Mouse (Mus musculus) myocyte (in vitro differentiated cells): ENCODE results near the gene Plekhg4. TPM values are rescaled to one million over a fixed set of nuclear protein-coding genes. Genes with fewer than 3 reads are reported as not detected.

Source experiments
- H3K27me3 ChIP-seq: one replicate; pipeline ENCODE4 v1.6.1; 2011; ENCODE audit not compliant: control insufficient read depth, insufficient read depth, insufficient read length
- H3K36me3 ChIP-seq: one replicate; pipeline ENCODE4 v1.6.1; 2011; ENCODE audit not compliant: control insufficient read depth, insufficient read depth
- H3K4me2 ChIP-seq: one replicate; pipeline ENCODE4 v1.6.1; 2011; ENCODE audit warnings: low read depth, control low read depth
- H3K4me3 ChIP-seq: one replicate; pipeline ENCODE4 v1.5.1; 2011; ENCODE audit warnings: mild to moderate bottlenecking, control low read depth, moderate library complexity
- H3K79me2 ChIP-seq: one replicate; pipeline ENCODE4 v1.6.1; 2011; ENCODE audit not compliant: control insufficient read depth, insufficient read depth
- H3ac ChIP-seq: one replicate; pipeline ENCODE4 v1.6.1; 2011; ENCODE audit not compliant: control insufficient read depth, insufficient read length
- CEBPB ChIP-seq: IDR thresholded peaks from 2 replicates; pipeline ENCODE4 v1.6.1; 2011; ENCODE audit warnings: mild to moderate bottlenecking, moderate library complexity; ENCODE audit not compliant: poor library complexity, insufficient read depth, severe bottlenecking
- E2F4 ChIP-seq: IDR thresholded peaks from one replicate; pipeline ENCODE4 v1.6.1; 2011; ENCODE audit warnings: mild to moderate bottlenecking, control low read depth, moderate library complexity; ENCODE audit not compliant: insufficient read depth
- MAX ChIP-seq: IDR thresholded peaks from one replicate; pipeline ENCODE4 v1.6.1; 2011; ENCODE audit warnings: low read depth, mild to moderate bottlenecking, control low read depth
- MYOD1 ChIP-seq, 3 experiments: IDR thresholded peaks; one replicate each; pipeline ENCODE4 v1.6.1; 2011; ENCODE audit warnings: control low read depth in 2 of 3, low read depth in 2 of 3, mild to moderate bottlenecking in 2 of 3, moderate library complexity in 1 of 3; ENCODE audit not compliant: insufficient read length in 2 of 3, control insufficient read depth in 1 of 3
- MYOG ChIP-seq, 3 experiments: IDR thresholded peaks; one replicate each; pipeline ENCODE4 v1.6.1; 2011; ENCODE audit warnings: control low read depth in 2 of 3, low read depth in 2 of 3, mild to moderate bottlenecking in 2 of 3; ENCODE audit not compliant: insufficient read length in 2 of 3, control insufficient read depth in 1 of 3, insufficient read depth in 1 of 3
- POLR2A ChIP-seq: IDR thresholded peaks from one replicate; pipeline ENCODE4 v1.6.1; 2011; ENCODE audit warnings: low read depth, mild to moderate bottlenecking, control low read depth, moderate library complexity; ENCODE audit not compliant: insufficient read length
- POLR2AphosphoS2 ChIP-seq: IDR thresholded peaks from one replicate; pipeline ENCODE4 v1.6.1; 2011; ENCODE audit warnings: low read depth, control low read depth; ENCODE audit not compliant: insufficient read length
- REST ChIP-seq: IDR thresholded peaks from one replicate; pipeline ENCODE4 v1.6.1; 2011; ENCODE audit warnings: mild to moderate bottlenecking, control low read depth, moderate library complexity; ENCODE audit not compliant: insufficient read depth, insufficient read length
- SRF ChIP-seq: IDR thresholded peaks from one replicate; pipeline ENCODE4 v1.6.1; 2011; ENCODE audit warnings: low read depth; ENCODE audit not compliant: control insufficient read depth, insufficient read length
- TCF12 ChIP-seq: IDR thresholded peaks from one replicate; pipeline ENCODE4 v1.6.1; 2011; ENCODE audit warnings: mild to moderate bottlenecking, control low read depth; ENCODE audit not compliant: poor library complexity, insufficient read depth, severe bottlenecking
- TCF3 ChIP-seq: IDR thresholded peaks from one replicate; pipeline ENCODE4 v1.6.1; 2011; ENCODE audit warnings: low read depth, control low read depth; ENCODE audit not compliant: insufficient read length
- USF1 ChIP-seq: IDR thresholded peaks from one replicate; pipeline ENCODE4 v1.6.1; 2011; ENCODE audit warnings: low read depth, mild to moderate bottlenecking, control low read depth, moderate library complexity
- polyA plus RNA-seq: library from polyadenylated mRNA; unstranded; fragments of >200 nt; fragmentation: generic; extraction: Trizol; gene quantifications from one replicate; pipeline ENCODE4 v1.2.1, GENCODE M21; 2012; ENCODE audit warnings: missing spikeins

Gene Plekhg4
- polyA plus RNA-seq, 1 experiment = 1.0 TPM

- no peak overlapping the region for H3ac ChIP-seq
- no peaks in the 10 kb centered on the region for H3K79me2 ChIP-seq
- no peak overlapping the region for H3K4me3 ChIP-seq
- no peaks in the 10 kb centered on the region for H3K27me3 ChIP-seq
- no peaks in the 10 kb centered on the region for H3K36me3 ChIP-seq
- H3K4me2 ChIP-seq = no peak overlapping the region
- TF ChIP-seq MAX (no peak), SRF (no peak), TCF3 (no peak), MYOG (IDR thresholded peaks at IDR 0.05; ENCODE audit: control insufficient read depth in 1 of 3, insufficient read depth in 1 of 3, insufficient read length in 2 of 3, low read depth in 2 of 3) (no peak), E2F4 (no peak), MYOD1 (IDR thresholded peaks at IDR 0.05; ENCODE audit: control insufficient read depth in 1 of 3, insufficient read length in 2 of 3, low read depth in 2 of 3) (no peak), CEBPB (no peak), POLR2A (no peak), POLR2AphosphoS2 (no peak), USF1 (no peak), REST (no peak)
Measured at GRCm38 (mm10) chr8:105359208-105359607, 13.9 kb upstream of the Plekhg4 start.

- TF ChIP-seq USF1 (no peak), MYOG (IDR thresholded peaks at IDR 0.05; ENCODE audit: control insufficient read depth in 1 of 3, insufficient read depth in 1 of 3, insufficient read length in 2 of 3, low read depth in 2 of 3) (no peak), POLR2AphosphoS2 (no peak), POLR2A (no peak), TCF12 (no peak), MYOD1 (IDR thresholded peaks at IDR 0.05; ENCODE audit: control insufficient read depth in 1 of 3, insufficient read length in 2 of 3, low read depth in 2 of 3) (no peak), E2F4 (no peak), MAX (no peak), TCF3 (no peak), SRF (no peak), CEBPB (no peak), REST (no peak)
- Histone ChIP-seq H3K27me3 (no peaks in the 10 kb centered on the region), H3ac (no peak overlapping the region), H3K4me3 (no peak overlapping the region), H3K36me3 (no peaks in the 10 kb centered on the region), H3K79me2 (no peaks in the 10 kb centered on the region), H3K4me2 (no peak overlapping the region)
Measured at GRCm38 (mm10) chr8:105359646-105360045, 13.4 kb upstream of the Plekhg4 start.

- H3K79me2 ChIP-seq = no peaks in the 10 kb centered on the region
- H3K36me3 ChIP-seq = peaks cover 8% of the 10 kb centered on the region
Measured at GRCm38 (mm10) chr8:105361751-105362702, 11.0 kb upstream of the Plekhg4 start.

GRCm38 (mm10) chr8:105367107-105367506 is 6.0 kb upstream of the Plekhg4 start:
- H3K4me3 ChIP-seq = no peak overlapping the region
- H3K36me3 ChIP-seq = peaks cover 17% of the 10 kb centered on the region
- H3K4me2 ChIP-seq = no peak overlapping the region
- H3ac ChIP-seq = no peak overlapping the region
- H3K27me3 ChIP-seq = no peaks in the 10 kb centered on the region
- no peaks in the 10 kb centered on the region for H3K79me2 ChIP-seq
- TF ChIP-seq POLR2AphosphoS2 (no peak), CEBPB (no peak), REST (no peak), MAX (no peak), MYOD1 (IDR thresholded peaks at IDR 0.05; ENCODE audit: control insufficient read depth in 1 of 3, insufficient read length in 2 of 3, low read depth in 2 of 3) (no peak), TCF3 (no peak), POLR2A (no peak), MYOG (IDR thresholded peaks at IDR 0.05; ENCODE audit: control insufficient read depth in 1 of 3, insufficient read depth in 1 of 3, insufficient read length in 2 of 3, low read depth in 2 of 3) (no peak), USF1 (no peak), E2F4 (no peak), TCF12 (no peak), SRF (no peak)

More at GRCm38 (mm10) chr8:105361751-105362702, 11.0 kb upstream of the Plekhg4 start:
- no peak overlapping the region for H3ac ChIP-seq
- no peak overlapping the region for H3K4me2 ChIP-seq
- no peaks in the 10 kb centered on the region for H3K27me3 ChIP-seq
- TF ChIP-seq TCF3 (no peak), CEBPB (no peak), MYOD1 (IDR thresholded peaks at IDR 0.05; ENCODE audit: control insufficient read depth in 1 of 3, insufficient read length in 2 of 3, low read depth in 2 of 3) (no peak), SRF (no peak), E2F4 (no peak), POLR2AphosphoS2 (no peak), MAX (no peak), USF1 (no peak), TCF12 (no peak), MYOG (IDR thresholded peaks at IDR 0.05; ENCODE audit: control insufficient read depth in 1 of 3, insufficient read depth in 1 of 3, insufficient read length in 2 of 3, low read depth in 2 of 3) (no peak), POLR2A (no peak), REST (no peak)
- no peak overlapping the region for H3K4me3 ChIP-seq
